Mouse (Mus musculus) spleen, adult 12 weeks (tissue): ENCODE measurements around the gene Luzp4.
"Not testable (repeated sequence)": the region's sequence is repeated elsewhere in the genome, so short reads cannot be mapped to it uniquely, and the experiment has no call there.

ENCODE experiments used
- DNase-seq: peaks from one replicate; pipeline ENCODE4 v3.0.0; 2022; ENCODE audit warnings: low spot score

The Luzp4 gene

DNA sequence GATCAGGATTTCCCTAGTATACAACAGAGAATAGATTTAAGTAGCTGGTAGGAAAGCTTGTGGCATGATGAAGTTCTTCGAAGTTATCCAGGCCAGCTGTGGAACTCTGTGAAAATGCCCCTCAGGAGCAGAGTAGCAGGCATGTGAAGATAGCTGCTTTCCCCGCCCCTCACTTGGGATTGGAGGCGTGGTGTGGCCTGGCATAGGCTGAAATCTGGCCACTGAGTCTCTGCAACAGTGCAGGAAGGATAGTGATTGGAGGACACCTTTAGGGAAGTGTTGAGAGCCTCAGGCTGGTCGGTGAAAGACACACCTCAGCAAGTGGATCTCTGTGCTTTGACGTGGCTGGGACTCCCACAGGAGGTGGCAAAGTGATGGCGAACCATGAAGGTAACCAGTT lies at the start of gene Luzp4:
Gene Luzp4 (plus strand): TSS at position 301 of the 400 bp plus-strand sequence.
- DNase-seq, result not testable (repeated sequence)

DNA sequence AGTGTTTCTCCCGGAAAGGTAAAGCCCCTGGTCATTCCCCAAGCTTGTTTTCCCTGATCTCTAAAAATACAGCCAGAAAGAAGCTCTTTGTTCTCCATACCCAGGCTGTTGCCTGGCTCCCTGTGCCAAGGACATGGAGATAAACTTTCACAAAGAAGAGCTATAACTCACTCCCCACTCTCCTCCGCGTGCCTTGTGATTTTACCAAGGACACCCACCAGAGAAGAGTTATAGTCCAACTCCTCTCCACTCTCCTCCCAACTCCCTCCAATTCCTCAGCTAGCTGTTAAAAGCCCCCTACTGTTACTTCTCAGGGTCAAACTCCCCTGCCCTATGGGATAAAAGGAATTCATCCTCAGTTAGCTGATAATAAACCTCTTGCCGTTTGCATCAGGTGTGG lies 15.6 kb upstream of the Luzp4 start:
- DNase-seq, result not testable (repeated sequence)
